Mouse (Mus musculus) midbrain, embryonic 13.5 days (tissue): ENCODE data around the gene Ccdc81. TPM values are rescaled to one million over a fixed set of nuclear protein-coding genes. Genes with fewer than 3 reads are reported as not detected.

Source experiments
- ATAC-seq: fragments of 200-750 bp; cut with Nextera tagmentation; 2 replicates; pipeline ENCODE4 v1.8.0; 2017; ENCODE audit warnings: mild to moderate bottlenecking, moderate TSS enrichment, moderate library complexity
- H3K27ac ChIP-seq: fragments of 300-500 bp; sonication (generic); 2 replicates; pipeline ENCODE4 v1.5.1; 2015; ENCODE audit warnings: inconsistent platforms, mild to moderate bottlenecking, moderate library complexity
- H3K27me3 ChIP-seq: fragments of 300-500 bp; sonication (generic); 2 replicates; pipeline ENCODE4 v1.6.1; 2015; ENCODE audit warnings: mild to moderate bottlenecking, inconsistent platforms
- H3K36me3 ChIP-seq: fragments of 300-500 bp; sonication (generic); 2 replicates; pipeline ENCODE4 v1.6.1; 2015; ENCODE audit warnings: mild to moderate bottlenecking, inconsistent platforms
- H3K4me1 ChIP-seq: fragments of 300-500 bp; sonication (generic); replicated peaks from 2 replicates; pipeline ENCODE4 v1.6.1; 2015; ENCODE audit warnings: inconsistent platforms
- H3K4me2 ChIP-seq: fragments of 300-500 bp; sonication (generic); replicated peaks from 2 replicates; pipeline ENCODE4 v1.6.1; 2015; ENCODE audit warnings: moderate library complexity, mild to moderate bottlenecking, inconsistent platforms
- H3K4me3 ChIP-seq: fragments of 300-500 bp; sonication (generic); replicated peaks from 2 replicates; pipeline ENCODE4 v1.5.1; 2015; ENCODE audit warnings: mild to moderate bottlenecking, inconsistent platforms
- H3K9ac ChIP-seq: fragments of 300-500 bp; sonication (generic); replicated peaks from 2 replicates; pipeline ENCODE4 v1.6.1; 2015; ENCODE audit warnings: mild to moderate bottlenecking, inconsistent platforms
- H3K9me3 ChIP-seq: fragments of 300-500 bp; sonication (generic); 2 replicates; pipeline ENCODE4 v1.6.1; 2016; ENCODE audit warnings: mild to moderate bottlenecking, inconsistent platforms
- WGBS: fragments of 180-500 bp; shearing (Covaris S2); methylation state at CpG from one replicate; pipeline ENCODE4 v1.1.7; 2015; 5-methylcytosine and 5-hydroxymethylcytosine counted together
- polyA plus RNA-seq: library from polyadenylated mRNA; unstranded; fragments of >200 nt; fragmentation: Nextera tagmentation; extraction: Ambion mirVana; gene quantifications from 2 replicates; pipeline ENCODE4 v1.2.1, GENCODE M21; 2015

The Ccdc81 gene
- polyA plus RNA-seq, 1 experiment from 2014 or later = 0.93 TPM

DNA sequence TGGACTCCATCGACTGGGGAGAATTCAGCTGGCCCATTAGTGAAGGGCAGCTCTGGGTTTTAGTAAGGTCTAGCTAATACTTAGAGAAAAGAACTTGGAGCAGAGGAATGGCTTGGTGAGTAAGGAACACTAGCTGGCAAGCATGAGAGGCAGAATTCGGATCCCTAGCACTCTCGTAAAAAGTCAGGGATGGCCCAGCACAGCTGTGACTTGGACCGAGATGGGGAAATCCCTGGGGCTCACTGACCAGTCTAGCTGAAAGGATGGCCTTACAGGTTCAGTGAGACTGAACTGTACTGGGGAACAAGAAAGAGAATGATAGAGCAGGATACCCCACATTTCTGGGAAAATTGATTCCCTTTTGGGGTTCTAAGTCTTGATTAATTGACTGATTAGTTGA is 6.3 kb upstream of the Ccdc81 start:
- no peak overlapping the region for H3K4me3 ChIP-seq
- no peak for ATAC-seq
- 75% methylated on average over 4 of the region's 4 CpGs for WGBS

DNA sequence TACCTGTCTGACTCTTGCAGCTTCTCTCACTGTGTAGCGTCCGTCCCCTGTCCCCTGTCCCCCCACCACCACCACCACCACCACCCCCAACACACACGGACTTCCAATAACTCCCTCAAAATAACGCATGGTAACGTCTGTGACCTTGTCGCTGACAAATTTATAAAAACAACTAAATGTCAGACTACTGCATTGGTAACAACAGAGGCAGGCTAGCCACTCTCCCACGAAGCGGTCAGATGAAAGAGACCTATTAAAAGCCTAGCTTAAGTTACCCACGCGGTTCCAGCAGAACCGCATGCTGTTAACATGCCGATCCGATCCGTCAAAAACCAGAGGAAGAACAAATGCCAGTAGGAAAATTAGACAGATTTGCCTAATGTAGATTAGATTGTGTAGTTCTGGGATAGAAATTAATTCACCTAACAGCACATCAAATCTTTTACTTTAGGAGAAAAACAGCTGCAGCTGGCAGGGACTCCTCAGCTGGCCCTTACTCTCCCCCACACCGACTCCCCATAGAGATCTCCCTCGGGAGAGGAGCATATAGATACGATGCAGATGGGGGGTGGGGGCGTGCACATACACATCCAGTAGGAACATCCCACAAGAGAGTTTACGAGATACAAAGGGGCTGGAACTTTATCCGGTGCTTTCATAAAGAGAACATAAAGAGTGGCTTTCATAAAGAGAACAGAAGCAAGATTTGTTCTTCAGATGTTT is 5.6 kb upstream of the Ccdc81 start:
- Histone ChIP-seq H3K4me3 (no peak overlapping the region), H3K9ac (no peak overlapping the region), H3K9me3 (no peaks in the 10 kb centered on the region), H3K4me1 (no peaks in the 10 kb centered on the region), H3K4me2 (no peak overlapping the region), H3K27me3 (no peaks in the 10 kb centered on the region), H3K27ac (no peak overlapping the region), H3K36me3 (no peaks in the 10 kb centered on the region)
- 79% methylated on average over 20 of the region's 20 CpGs for WGBS
- no peak for ATAC-seq

More for the DNA sequence above, 6.3 kb upstream of the Ccdc81 start:
- no peaks in the 10 kb centered on the region for H3K36me3 ChIP-seq
- no peak overlapping the region for H3K9ac ChIP-seq
- H3K27ac ChIP-seq = no peak overlapping the region
- H3K9me3 ChIP-seq = no peaks in the 10 kb centered on the region
- no peaks in the 10 kb centered on the region for H3K27me3 ChIP-seq
- H3K4me1 ChIP-seq = no peaks in the 10 kb centered on the region
- H3K4me2 ChIP-seq = no peak overlapping the region

- H3K27me3 ChIP-seq = no peaks in the 10 kb centered on the region
- no peak overlapping the region for H3K27ac ChIP-seq
- H3K36me3 ChIP-seq = no peaks in the 10 kb centered on the region
- H3K4me1 ChIP-seq = peaks cover 6% of the 10 kb centered on the region
- no peak overlapping the region for H3K4me3 ChIP-seq
- 71% methylated on average over 7 of the region's 7 CpGs for WGBS
- ATAC-seq = no peak
- no peak overlapping the region for H3K4me2 ChIP-seq
- H3K9me3 ChIP-seq = no peaks in the 10 kb centered on the region
- H3K9ac ChIP-seq = no peak overlapping the region
Measured at GRCm38 (mm10) chr7:89908421-89908820, 5.0 kb upstream of the Ccdc81 start.

DNA sequence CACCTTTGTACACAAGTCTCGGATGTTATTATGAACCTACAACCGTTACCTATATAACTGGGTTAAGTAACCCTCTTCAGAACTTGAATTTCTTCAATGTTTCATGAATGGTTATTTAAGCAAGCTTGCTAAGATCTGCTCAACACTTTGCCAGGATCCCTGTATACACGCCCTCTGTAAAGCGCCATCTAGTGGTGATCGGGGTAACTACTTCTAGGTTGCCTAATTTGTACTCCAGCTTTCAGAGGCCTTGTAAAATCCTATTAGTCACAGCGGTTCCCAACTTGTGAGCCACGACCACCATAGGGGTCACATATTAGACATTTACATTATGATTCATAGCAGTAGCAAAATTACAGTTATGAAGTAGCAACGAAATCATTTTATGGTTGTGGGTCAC is 4.5 kb upstream of the Ccdc81 start:
- 17% methylated on average over 8 of the region's 8 CpGs for WGBS
- no peaks in the 10 kb centered on the region for H3K27me3 ChIP-seq

GRCm38 (mm10) chr7:89903007-89903406 is 422 bp downstream of the Ccdc81 start:
- H3K4me3 ChIP-seq = no peak overlapping the region
- no peaks in the 10 kb centered on the region for H3K36me3 ChIP-seq
- H3K27me3 ChIP-seq = no peaks in the 10 kb centered on the region
- WGBS = 87% methylated on average over 8 of the region's 8 CpGs
- H3K4me2 ChIP-seq = peak overlapping the region; percentile 41; the same call in 1 of the 2 replicates
- no peak overlapping the region for H3K27ac ChIP-seq
- peaks cover 8% of the 10 kb centered on the region for H3K4me1 ChIP-seq
- no peaks in the 10 kb centered on the region for H3K9me3 ChIP-seq
- peak; percentile 61 for ATAC-seq
- H3K9ac ChIP-seq = no peak overlapping the region

More for the DNA sequence above, 4.5 kb upstream of the Ccdc81 start:
- Histone ChIP-seq H3K4me2 (no peak overlapping the region), H3K4me1 (peaks cover 8% of the 10 kb centered on the region), H3K4me3 (no peak overlapping the region), H3K36me3 (no peaks in the 10 kb centered on the region), H3K27ac (no peak overlapping the region), H3K9me3 (no peaks in the 10 kb centered on the region), H3K9ac (no peak overlapping the region)
- peak; percentile 59 for ATAC-seq

- no peak for ATAC-seq
- H3K9me3 ChIP-seq = no peaks in the 10 kb centered on the region
- H3K36me3 ChIP-seq = no peaks in the 10 kb centered on the region
- no peak overlapping the region for H3K9ac ChIP-seq
- H3K4me2 ChIP-seq = no peak overlapping the region
- no peak overlapping the region for H3K4me3 ChIP-seq
- WGBS = 36% methylated on average over 4 of the region's 4 CpGs
- no peaks in the 10 kb centered on the region for H3K4me1 ChIP-seq
- H3K27ac ChIP-seq = no peak overlapping the region
- no peaks in the 10 kb centered on the region for H3K27me3 ChIP-seq
Measured at GRCm38 (mm10) chr7:89891856-89892255, 11.6 kb downstream of the Ccdc81 start.

DNA sequence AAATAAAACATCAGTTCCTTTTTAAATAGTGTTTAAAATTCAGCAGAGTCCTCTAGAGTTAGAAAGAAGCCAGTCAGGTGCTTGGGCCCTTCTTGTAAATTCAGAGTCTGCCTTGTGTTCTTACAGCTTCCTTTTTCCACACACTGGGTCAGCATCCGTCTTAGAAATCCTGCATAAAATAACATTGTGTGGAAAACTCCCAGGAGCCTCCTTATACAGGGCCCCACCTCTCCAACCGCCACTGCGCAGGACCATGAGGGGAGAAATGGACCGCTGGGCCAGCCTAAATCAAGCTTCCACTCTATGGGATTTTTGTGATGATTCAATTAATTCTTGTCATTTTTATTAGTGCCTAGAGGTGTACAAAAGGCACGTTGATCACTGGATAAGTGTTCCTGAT is 12.0 kb downstream of the Ccdc81 start:
- Histone ChIP-seq H3K36me3 (no peaks in the 10 kb centered on the region), H3K9ac (no peak overlapping the region), H3K27ac (no peak overlapping the region), H3K27me3 (no peaks in the 10 kb centered on the region), H3K9me3 (no peaks in the 10 kb centered on the region), H3K4me2 (no peak overlapping the region), H3K4me1 (no peaks in the 10 kb centered on the region), H3K4me3 (no peak overlapping the region)
- 87% methylated on average over 5 of the region's 5 CpGs for WGBS
- no peak for ATAC-seq

DNA sequence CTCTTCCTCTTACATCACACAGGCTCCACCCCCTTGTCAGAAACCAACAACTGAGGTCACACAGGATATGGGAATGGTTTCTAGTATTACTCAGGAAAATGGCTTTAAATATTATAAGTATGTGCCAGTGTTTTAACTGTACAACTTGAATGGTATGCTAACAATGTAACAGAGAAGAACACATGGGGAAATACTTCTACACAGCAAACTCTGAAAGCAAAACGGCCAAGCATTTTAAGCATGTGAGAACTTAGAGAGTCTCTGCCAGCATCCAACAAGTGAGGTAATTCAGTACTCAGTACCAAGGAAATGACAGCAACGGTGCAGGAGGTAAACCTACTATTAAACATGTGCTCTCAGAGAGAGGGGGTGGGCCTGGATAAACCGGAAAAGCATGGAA is 18.9 kb downstream of the Ccdc81 start:
- no peak overlapping the region for H3K4me2 ChIP-seq
- no peaks in the 10 kb centered on the region for H3K4me1 ChIP-seq
- no peak overlapping the region for H3K27ac ChIP-seq
- WGBS = 84% methylated on average over 3 of the region's 3 CpGs
- no peak overlapping the region for H3K9ac ChIP-seq
- no peaks in the 10 kb centered on the region for H3K36me3 ChIP-seq
- H3K27me3 ChIP-seq = no peaks in the 10 kb centered on the region
- no peak overlapping the region for H3K4me3 ChIP-seq
- no peak for ATAC-seq
- no peaks in the 10 kb centered on the region for H3K9me3 ChIP-seq

GRCm38 (mm10) chr7:89879686-89880085 is 23.7 kb downstream of the Ccdc81 start:
- ATAC-seq = no peak
- no peak overlapping the region for H3K9ac ChIP-seq

DNA sequence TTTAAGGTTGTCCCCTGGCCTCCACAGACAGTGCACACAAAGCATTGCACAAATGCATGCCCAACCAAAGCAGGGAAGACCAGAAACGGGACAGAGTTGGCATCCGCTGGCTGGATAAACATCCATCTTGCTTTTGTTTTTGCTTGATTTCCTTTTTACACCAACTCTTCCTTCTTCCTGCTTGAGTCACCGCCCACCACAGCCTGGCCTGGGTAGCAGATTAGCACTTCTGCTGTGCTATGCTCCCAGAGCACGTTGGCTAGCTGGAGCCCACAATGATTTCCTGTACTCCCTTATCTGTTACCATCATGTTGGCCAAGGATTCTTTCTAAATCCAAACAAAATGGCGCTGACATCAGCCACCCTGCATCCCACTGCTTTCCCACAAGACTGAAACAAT is 36.2 kb downstream of the Ccdc81 start:
- H3K4me3 ChIP-seq = no peak overlapping the region
- 79% methylated on average over 5 of the region's 5 CpGs for WGBS
- no peaks in the 10 kb centered on the region for H3K9me3 ChIP-seq
- no peaks in the 10 kb centered on the region for H3K36me3 ChIP-seq
- no peak overlapping the region for H3K27ac ChIP-seq
- no peak overlapping the region for H3K9ac ChIP-seq
- no peak overlapping the region for H3K4me2 ChIP-seq
- H3K27me3 ChIP-seq = no peaks in the 10 kb centered on the region
- no peaks in the 10 kb centered on the region for H3K4me1 ChIP-seq
- ATAC-seq = no peak

More at GRCm38 (mm10) chr7:89879686-89880085, 23.7 kb downstream of the Ccdc81 start:
- H3K9me3 ChIP-seq = no peaks in the 10 kb centered on the region
- no peaks in the 10 kb centered on the region for H3K36me3 ChIP-seq
- no peak overlapping the region for H3K27ac ChIP-seq
- H3K27me3 ChIP-seq = no peaks in the 10 kb centered on the region
- H3K4me3 ChIP-seq = no peak overlapping the region
- no peak overlapping the region for H3K4me2 ChIP-seq
- H3K4me1 ChIP-seq = no peaks in the 10 kb centered on the region
- 80% methylated on average over 1 of the region's 1 CpGs for WGBS

DNA sequence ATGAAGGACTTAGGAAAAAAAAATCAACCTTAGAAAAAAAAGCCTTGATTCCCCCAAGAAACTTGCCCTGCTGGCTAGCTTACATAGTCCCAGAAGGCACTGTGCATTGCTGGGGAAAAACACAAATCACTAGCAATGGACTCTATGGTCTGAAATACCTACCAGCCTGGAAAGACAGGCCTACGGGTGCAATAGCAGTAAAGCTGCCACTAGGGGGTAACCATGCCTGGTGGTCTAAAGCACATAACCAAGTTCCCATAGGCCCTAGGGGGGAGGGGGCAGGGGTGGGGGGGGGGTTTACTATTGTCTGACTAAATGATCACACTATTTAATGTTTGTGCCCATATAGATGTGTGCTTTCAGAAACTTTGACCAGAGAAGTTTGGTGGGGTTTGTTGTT is 38.7 kb downstream of the Ccdc81 start:
- no peaks in the 10 kb centered on the region for H3K4me1 ChIP-seq
- WGBS = 78% methylated on average over 1 of the region's 1 CpGs
- no peak overlapping the region for H3K27ac ChIP-seq
- H3K9me3 ChIP-seq = no peaks in the 10 kb centered on the region
- no peak overlapping the region for H3K4me2 ChIP-seq
- H3K36me3 ChIP-seq = no peaks in the 10 kb centered on the region
- no peak overlapping the region for H3K9ac ChIP-seq
- no peaks in the 10 kb centered on the region for H3K27me3 ChIP-seq
- no peak overlapping the region for H3K4me3 ChIP-seq
- ATAC-seq = no peak

- no peaks in the 10 kb centered on the region for H3K36me3 ChIP-seq
- H3K27me3 ChIP-seq = no peaks in the 10 kb centered on the region
- H3K4me3 ChIP-seq = no peak overlapping the region
- WGBS = 53% methylated on average over 17 of the region's 17 CpGs
- peak; percentile 82 for ATAC-seq
- no peak overlapping the region for H3K9ac ChIP-seq
- 0 out of 2 replicates have a peak, but pooled peaks cover 6% of the 10 kb centered on the region for H3K4me1 ChIP-seq
- H3K4me2 ChIP-seq = no peak overlapping the region
- H3K9me3 ChIP-seq = no peaks in the 10 kb centered on the region
- H3K27ac ChIP-seq = no peak overlapping the region
Measured at GRCm38 (mm10) chr7:89856440-89857217, 46.8 kb downstream of the Ccdc81 start.
